Mouse (Mus musculus): ENCODE measurements around the gene Riok1. TPM values are rescaled to one million over a fixed set of nuclear protein-coding genes. Genes with fewer than 3 reads are reported as not detected.
A peak's percentile ranks its signal among the peaks of the same experiment; 100 is the strongest.

The Riok1 gene
- polyA plus RNA-seq, 1 experiment, result 42.0 TPM

GRCm38 (mm10) chr13:38086711-38087110 lies 49.9 kb downstream of the Riok1 start:
- WGBS, result 80% methylated on average over 3 of the region's 3 CpGs
- peaks cover 6% of the 10 kb centered on the region for H3K4me1 ChIP-seq (replicated peaks; ENCODE audit: control insufficient read depth, insufficient read depth, low read length)
- DNase-seq, result no peak

GRCm38 (mm10) chr13:38088008-38088407 lies 51.2 kb downstream of the Riok1 start:
- no peak for DNase-seq
- WGBS, result 92% methylated on average over 3 of the region's 3 CpGs
- no peak for TF ChIP-seq CTCF (IDR thresholded peaks at IDR 0.05; ENCODE audit: borderline replicate concordance, control insufficient read depth, extremely low read depth, insufficient read depth, low read length, poor library complexity)
- no peak for TF ChIP-seq POLR2A (IDR thresholded peaks at IDR 0.05; ENCODE audit: control insufficient read depth, extremely low read depth, insufficient read depth, low read length, poor library complexity)
- Histone ChIP-seq H3K27me3 (ENCODE audit: control insufficient read depth, insufficient read depth, low read length) (no peaks in the 10 kb centered on the region), H3K36me3 (ENCODE audit: control insufficient read depth, insufficient read depth, low read length) (no peaks in the 10 kb centered on the region), H3K4me1 (replicated peaks; ENCODE audit: control insufficient read depth, insufficient read depth, low read length) (peaks cover 6% of the 10 kb centered on the region), H3K27ac (ENCODE audit: control insufficient read depth, insufficient read depth, low read length) (no peak overlapping the region), H3K4me3 (ENCODE audit: control insufficient read depth, insufficient read depth, low read length) (no peak overlapping the region)

More at GRCm38 (mm10) chr13:38086711-38087110, 49.9 kb downstream of the Riok1 start:
- Histone ChIP-seq H3K27me3 (ENCODE audit: control insufficient read depth, insufficient read depth, low read length) (no peaks in the 10 kb centered on the region), H3K36me3 (ENCODE audit: control insufficient read depth, insufficient read depth, low read length) (no peaks in the 10 kb centered on the region), H3K4me3 (ENCODE audit: control insufficient read depth, insufficient read depth, low read length) (no peak overlapping the region), H3K27ac (ENCODE audit: control insufficient read depth, insufficient read depth, low read length) (no peak overlapping the region)
- TF ChIP-seq POLR2A (IDR thresholded peaks at IDR 0.05; ENCODE audit: control insufficient read depth, extremely low read depth, insufficient read depth, low read length, poor library complexity) (no peak), CTCF (IDR thresholded peaks at IDR 0.05; ENCODE audit: borderline replicate concordance, control insufficient read depth, extremely low read depth, insufficient read depth, low read length, poor library complexity) (no peak)

GRCm38 (mm10) chr13:38089449-38089848 lies 52.7 kb downstream of the Riok1 start:
- H3K4me1 ChIP-seq (replicated peaks; ENCODE audit: control insufficient read depth, insufficient read depth, low read length), result peaks cover 6% of the 10 kb centered on the region
- DNase-seq, result peak; percentile 9
- no peak overlapping the region; the same call in 1 of the 2 replicates for H3K27ac ChIP-seq (ENCODE audit: control insufficient read depth, insufficient read depth, low read length)
- TF ChIP-seq CTCF (IDR thresholded peaks at IDR 0.05; ENCODE audit: borderline replicate concordance, control insufficient read depth, extremely low read depth, insufficient read depth, low read length, poor library complexity), result no peak
- TF ChIP-seq POLR2A (IDR thresholded peaks at IDR 0.05; ENCODE audit: control insufficient read depth, extremely low read depth, insufficient read depth, low read length, poor library complexity), result no peak
- no peaks in the 10 kb centered on the region for H3K36me3 ChIP-seq (ENCODE audit: control insufficient read depth, insufficient read depth, low read length)
- 43% methylated on average over 6 of the region's 6 CpGs for WGBS
- no peaks in the 10 kb centered on the region for H3K27me3 ChIP-seq (ENCODE audit: control insufficient read depth, insufficient read depth, low read length)
- H3K4me3 ChIP-seq (ENCODE audit: control insufficient read depth, insufficient read depth, low read length), result no peak overlapping the region

DNA sequence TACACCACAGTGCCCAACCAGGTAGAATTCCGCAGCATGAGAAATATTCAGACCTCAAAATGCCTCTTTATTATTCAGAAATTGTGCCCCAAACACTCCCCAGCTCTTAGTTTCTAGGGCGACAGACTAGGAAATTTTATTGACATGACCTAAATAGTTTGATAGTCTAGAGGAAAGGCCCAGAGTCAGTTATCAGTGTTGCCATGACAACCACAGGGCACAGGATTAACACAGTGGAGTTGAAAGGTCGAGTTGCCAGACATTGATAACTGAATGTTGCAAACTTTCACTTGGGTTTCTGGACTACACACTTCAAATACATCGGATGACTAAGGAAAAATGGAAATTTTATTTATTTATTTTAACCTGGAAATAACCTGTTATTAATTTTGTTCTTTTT lies 53.1 kb downstream of the Riok1 start:
- H3K4me3 ChIP-seq (ENCODE audit: control insufficient read depth, insufficient read depth, low read length), result no peak overlapping the region
- no peaks in the 10 kb centered on the region for H3K27me3 ChIP-seq (ENCODE audit: control insufficient read depth, insufficient read depth, low read length)
- no peaks in the 10 kb centered on the region for H3K36me3 ChIP-seq (ENCODE audit: control insufficient read depth, insufficient read depth, low read length)
- H3K27ac ChIP-seq (ENCODE audit: control insufficient read depth, insufficient read depth, low read length), result no peak overlapping the region
- WGBS, result 87% methylated on average over 4 of the region's 4 CpGs
- no peak for DNase-seq
- no peak for TF ChIP-seq POLR2A (IDR thresholded peaks at IDR 0.05; ENCODE audit: control insufficient read depth, extremely low read depth, insufficient read depth, low read length, poor library complexity)
- TF ChIP-seq CTCF (IDR thresholded peaks at IDR 0.05; ENCODE audit: borderline replicate concordance, control insufficient read depth, extremely low read depth, insufficient read depth, low read length, poor library complexity), result no peak
- peaks cover 6% of the 10 kb centered on the region for H3K4me1 ChIP-seq (replicated peaks; ENCODE audit: control insufficient read depth, insufficient read depth, low read length)

DNA sequence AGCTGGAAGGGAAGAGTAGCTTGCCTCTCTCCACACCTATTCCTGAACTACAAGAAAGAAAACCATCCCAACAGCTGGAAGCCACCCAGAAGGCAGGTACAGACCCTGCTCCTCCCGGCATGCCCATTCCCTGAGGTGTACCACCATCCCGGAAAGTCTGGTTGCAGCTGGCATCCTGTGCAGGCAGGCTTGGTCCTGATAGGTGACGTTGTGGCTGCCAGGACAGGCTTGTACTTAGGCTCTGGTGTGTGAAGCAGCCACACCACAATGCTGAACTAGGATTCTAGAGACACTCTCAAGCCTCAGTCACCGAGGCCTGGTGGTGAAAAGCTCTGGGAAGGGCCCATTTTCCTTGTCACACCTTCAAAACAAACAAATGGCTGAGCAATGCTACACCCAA lies 59.4 kb downstream of the Riok1 start:
- TF ChIP-seq CTCF (IDR thresholded peaks at IDR 0.05; ENCODE audit: borderline replicate concordance, control insufficient read depth, extremely low read depth, insufficient read depth, low read length, poor library complexity), result no peak
- no peak for TF ChIP-seq POLR2A (IDR thresholded peaks at IDR 0.05; ENCODE audit: control insufficient read depth, extremely low read depth, insufficient read depth, low read length, poor library complexity)
- Histone ChIP-seq H3K27ac (ENCODE audit: control insufficient read depth, insufficient read depth, low read length) (no peak overlapping the region), H3K36me3 (ENCODE audit: control insufficient read depth, insufficient read depth, low read length) (no peaks in the 10 kb centered on the region), H3K4me1 (replicated peaks; ENCODE audit: control insufficient read depth, insufficient read depth, low read length) (no peaks in the 10 kb centered on the region), H3K27me3 (ENCODE audit: control insufficient read depth, insufficient read depth, low read length) (no peaks in the 10 kb centered on the region), H3K4me3 (ENCODE audit: control insufficient read depth, insufficient read depth, low read length) (no peak overlapping the region)
- 78% methylated on average over 4 of the region's 4 CpGs for WGBS
- DNase-seq, result no peak

DNA sequence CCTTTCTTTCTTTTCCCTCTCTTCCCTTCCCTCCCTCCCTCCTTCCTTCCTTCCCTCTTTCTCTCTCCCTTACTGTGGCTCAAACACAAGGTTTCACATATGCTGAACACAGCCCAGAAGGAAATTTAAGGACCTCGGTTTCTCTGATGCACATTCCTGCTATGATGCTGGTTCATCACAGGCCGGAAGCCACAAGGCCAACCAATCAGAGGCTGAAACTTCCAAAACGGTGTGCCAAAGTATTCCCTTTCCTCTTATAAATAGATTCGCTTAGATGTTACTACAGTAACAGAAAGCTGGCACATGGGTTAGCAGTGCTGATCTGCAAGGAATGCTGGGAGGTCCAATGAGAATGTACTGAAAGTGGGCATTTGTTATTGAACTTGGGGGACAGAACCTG lies 66.6 kb downstream of the Riok1 start:
- Histone ChIP-seq H3K4me1 (replicated peaks; ENCODE audit: control insufficient read depth, insufficient read depth, low read length) (no peaks in the 10 kb centered on the region), H3K4me3 (ENCODE audit: control insufficient read depth, insufficient read depth, low read length) (no peak overlapping the region), H3K27ac (ENCODE audit: control insufficient read depth, insufficient read depth, low read length) (no peak overlapping the region), H3K36me3 (ENCODE audit: control insufficient read depth, insufficient read depth, low read length) (no peaks in the 10 kb centered on the region), H3K27me3 (ENCODE audit: control insufficient read depth, insufficient read depth, low read length) (no peaks in the 10 kb centered on the region)
- 90% methylated on average over 4 of the region's 4 CpGs for WGBS
- no peak for DNase-seq
- TF ChIP-seq CTCF (IDR thresholded peaks at IDR 0.05; ENCODE audit: borderline replicate concordance, control insufficient read depth, extremely low read depth, insufficient read depth, low read length, poor library complexity) (no peak), POLR2A (IDR thresholded peaks at IDR 0.05; ENCODE audit: control insufficient read depth, extremely low read depth, insufficient read depth, low read length, poor library complexity) (no peak)

- Histone ChIP-seq H3K27ac (ENCODE audit: control insufficient read depth, insufficient read depth, low read length) (no peak overlapping the region), H3K27me3 (ENCODE audit: control insufficient read depth, insufficient read depth, low read length) (no peaks in the 10 kb centered on the region), H3K4me3 (ENCODE audit: control insufficient read depth, insufficient read depth, low read length) (no peak overlapping the region), H3K36me3 (ENCODE audit: control insufficient read depth, insufficient read depth, low read length) (no peaks in the 10 kb centered on the region), H3K4me1 (replicated peaks; ENCODE audit: control insufficient read depth, insufficient read depth, low read length) (no peaks in the 10 kb centered on the region)
- 92% methylated on average over 10 of the region's 10 CpGs for WGBS
- DNase-seq, result no peak
- no peak for TF ChIP-seq POLR2A (IDR thresholded peaks at IDR 0.05; ENCODE audit: control insufficient read depth, extremely low read depth, insufficient read depth, low read length, poor library complexity)
- no peak for TF ChIP-seq CTCF (IDR thresholded peaks at IDR 0.05; ENCODE audit: borderline replicate concordance, control insufficient read depth, extremely low read depth, insufficient read depth, low read length, poor library complexity)
Observed at GRCm38 (mm10) chr13:38104501-38104900, 67.7 kb downstream of the Riok1 start.
